Mouse (Mus musculus) cerebellum, adult 2 months (tissue): ENCODE results near the gene Cep104.

ENCODE experiments used
- CTCF ChIP-seq: fragments of 200-500 bp; IDR thresholded peaks from 2 replicates; pipeline ENCODE4 v1.5.1; 2011; ENCODE audit warnings: low read depth, mild to moderate bottlenecking, control low read depth, low read length, moderate library complexity, borderline replicate concordance; ENCODE audit not compliant: insufficient read depth
- POLR2A ChIP-seq: fragments of 200-500 bp; IDR thresholded peaks from 2 replicates; pipeline ENCODE4 v1.6.1; 2011; ENCODE audit warnings: low read length, control low read depth, borderline replicate concordance; ENCODE audit not compliant: insufficient read depth

- TF ChIP-seq POLR2A, result no peak
- no peak for TF ChIP-seq CTCF
These were observed 51.4 kb downstream of the Cep104 start for GRCm38 (mm10) chr4:154026441-154026761.
